Mouse (Mus musculus): Measurements from ENCODE around the gene Selenoh.

Selenoh gene

DNA sequence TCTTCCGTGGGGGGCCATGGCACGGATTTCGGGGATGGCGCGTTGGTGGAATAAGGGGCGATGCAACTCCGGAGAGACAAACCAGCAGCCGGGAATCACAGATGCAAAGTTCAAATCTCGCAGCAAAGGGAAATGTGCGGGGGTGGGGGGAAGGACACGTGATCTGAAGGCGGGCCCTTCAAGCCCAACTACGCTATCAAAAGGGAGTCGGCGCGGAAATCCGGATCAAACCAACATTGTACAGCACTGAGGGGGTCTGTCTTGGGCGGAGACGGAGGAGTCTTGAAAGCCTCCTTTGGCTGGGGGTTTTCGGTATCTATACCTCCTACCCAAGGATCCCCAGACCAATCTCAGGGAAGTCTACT is at the start of gene Selenoh:
Gene Selenoh (minus strand): TSS at position 202 of the 365 bp plus-strand sequence.
- peak; percentile 96 for DNase-seq (ENCODE audit: low read depth)

DNA sequence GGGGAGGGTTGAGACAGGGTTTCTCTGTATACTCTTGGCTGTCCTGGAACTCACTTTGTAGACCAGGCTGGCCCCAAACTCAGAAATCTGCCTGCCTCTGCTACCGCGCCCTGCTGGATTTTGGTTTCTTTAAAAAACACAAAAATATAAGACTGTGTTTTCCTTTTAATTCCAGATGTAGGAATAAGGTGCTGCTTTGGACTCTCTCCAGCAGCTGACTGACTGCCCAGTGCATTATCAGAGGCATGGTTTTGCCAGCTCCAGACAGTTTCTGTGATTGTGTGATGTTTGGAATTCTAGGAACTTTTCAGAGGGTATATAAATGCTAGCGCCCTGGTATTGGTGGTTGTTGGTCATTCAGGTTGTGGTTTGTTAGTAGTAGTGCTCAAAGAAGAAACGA is 46.8 kb upstream of the Selenoh start:
- no peak for DNase-seq (ENCODE audit: low read depth)

DNA sequence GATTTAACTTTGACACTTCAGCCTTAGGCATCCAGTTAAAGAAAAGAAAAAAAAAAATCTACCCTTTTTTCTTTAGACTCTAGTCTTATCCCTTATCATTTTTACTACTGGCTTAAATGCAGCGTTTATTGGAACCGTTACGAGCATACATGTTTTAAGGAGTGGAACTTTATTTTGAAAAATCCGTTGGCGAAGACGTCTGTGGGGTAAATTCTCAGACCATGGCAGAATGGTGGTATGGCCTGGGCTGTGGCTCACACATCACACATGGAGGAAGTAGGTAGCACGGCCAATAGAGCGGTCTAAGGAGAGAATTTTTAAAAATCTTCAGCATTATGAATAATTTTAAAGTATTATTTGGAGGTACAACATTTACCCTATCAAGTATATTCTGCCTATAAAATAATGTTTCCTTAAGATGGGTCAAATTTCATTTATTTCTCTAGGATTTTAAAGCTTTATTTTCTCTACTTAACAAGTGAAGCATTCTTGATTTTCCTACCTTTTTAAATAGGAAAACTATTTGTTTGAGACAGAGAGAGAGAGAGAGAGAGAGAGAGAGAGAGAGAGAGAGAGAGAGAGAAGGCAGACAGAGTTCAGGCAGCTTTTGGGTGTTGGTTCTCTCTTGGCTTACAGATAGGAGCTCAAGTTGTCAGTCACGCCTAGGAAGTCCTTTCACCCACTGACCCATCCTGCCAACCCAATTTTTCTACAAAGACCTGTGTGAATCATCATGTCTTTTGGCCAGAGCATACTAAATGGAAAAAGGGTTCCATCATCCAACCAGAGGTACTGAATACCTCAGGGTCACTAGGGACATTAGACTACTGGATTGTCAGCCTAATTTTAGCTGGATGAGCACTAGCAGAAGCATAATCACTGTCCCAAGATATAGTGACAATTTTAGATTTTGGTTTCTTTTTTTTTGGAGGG is 46.1 kb upstream of the Selenoh start:
- DNase-seq (ENCODE audit: low read depth), result peak; percentile 59

DNA sequence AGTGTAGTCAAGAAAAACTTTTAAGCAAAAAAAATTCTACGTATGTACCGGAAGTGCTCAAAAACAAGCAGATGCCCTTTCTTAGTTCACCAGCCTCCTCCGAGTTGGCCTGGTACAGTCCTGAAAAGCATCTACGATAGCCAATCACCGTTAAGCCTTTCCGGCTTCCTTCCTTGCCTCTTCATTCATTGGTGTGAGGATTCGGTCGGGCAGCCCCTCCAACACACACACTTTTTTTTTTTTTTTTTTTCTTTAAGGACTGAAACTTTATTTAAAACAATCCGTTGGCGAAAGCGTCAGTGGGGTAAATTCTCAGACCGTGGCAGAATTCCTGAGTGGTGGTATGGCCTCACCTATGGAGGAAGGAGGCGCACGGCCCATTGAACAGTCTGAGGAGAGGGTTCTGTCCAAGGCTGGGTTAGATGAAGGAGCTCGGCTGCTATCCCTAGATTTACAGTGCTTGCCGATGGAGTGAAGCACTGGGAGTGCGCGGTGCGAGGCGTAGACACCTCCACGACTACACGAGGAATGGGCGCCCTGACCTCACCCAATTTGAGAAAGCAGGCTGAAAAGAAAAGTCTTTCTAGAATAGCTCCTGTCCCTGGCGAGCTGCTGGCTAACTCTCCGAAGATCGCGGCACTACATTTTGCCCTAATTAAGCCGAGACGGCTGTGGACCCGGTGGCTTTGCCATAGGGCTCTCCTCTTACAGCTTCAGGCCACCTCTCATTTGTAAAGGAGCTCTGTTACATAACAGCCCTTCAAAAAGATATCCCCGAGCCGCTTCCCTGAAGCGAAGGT is 45.2 kb upstream of the Selenoh start:
- peak; percentile 99 for DNase-seq (ENCODE audit: low read depth)

DNA sequence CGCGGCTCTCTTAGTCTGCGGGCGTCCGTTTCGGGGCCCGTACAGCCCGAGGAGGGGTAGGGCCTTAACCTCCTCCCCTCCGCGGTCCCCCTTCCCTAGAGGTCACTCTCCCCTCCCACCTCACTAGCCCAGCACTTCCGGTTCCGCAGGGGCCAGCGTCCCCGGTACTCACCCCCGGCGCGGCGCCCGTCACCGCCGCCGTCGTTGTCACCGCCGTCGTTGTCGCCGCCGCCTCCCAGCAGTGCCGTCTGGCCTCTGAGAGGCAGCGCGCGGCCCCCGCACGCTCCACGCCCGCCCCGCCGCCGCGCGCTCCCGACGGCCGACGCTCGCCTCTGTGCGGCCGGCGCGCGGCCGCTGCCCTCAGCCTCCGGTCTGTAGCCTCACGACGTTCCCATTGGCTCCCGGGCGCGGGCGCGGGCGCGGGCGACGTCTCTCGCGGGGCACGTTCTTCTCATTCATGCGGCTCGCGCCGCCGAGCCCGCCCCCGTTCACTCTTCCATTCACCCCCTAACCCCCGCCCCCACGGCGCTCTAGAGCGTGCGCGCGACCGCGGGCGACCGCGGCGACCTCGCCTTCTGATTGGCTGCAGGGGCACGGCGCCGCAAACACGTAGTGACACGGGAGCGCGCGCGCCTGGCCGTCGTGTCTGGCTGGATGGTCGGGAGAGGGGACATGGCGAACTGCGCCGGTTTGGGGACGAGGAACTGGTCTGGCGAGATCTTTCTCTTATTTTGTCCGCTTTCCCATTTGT is 44.4 kb upstream of the Selenoh start, which contains the start of gene Zdhhc5:
Gene Zdhhc5 (minus strand): TSS at position 370 of the 751 bp plus-strand sequence.
- peak; percentile 98 for DNase-seq (ENCODE audit: low read depth)

DNA sequence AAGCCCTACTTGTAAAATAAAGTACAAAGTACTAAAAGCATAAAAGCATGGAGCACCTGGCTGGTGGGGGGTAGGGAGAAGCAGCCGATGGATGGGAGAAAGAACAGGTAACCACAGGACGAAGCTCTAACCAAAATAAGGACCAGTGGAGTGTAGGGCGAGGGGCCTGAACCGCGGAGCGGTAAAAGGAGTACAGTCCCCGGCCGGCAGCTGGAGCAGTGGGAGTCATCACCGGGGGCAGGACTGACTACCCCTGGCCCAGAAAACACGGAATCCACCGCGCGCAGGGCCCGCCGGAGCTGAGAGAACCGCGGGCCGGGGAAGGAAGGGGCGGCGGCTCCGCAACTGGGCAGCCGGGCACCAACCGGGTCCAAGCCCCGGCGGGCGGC is 43.8 kb upstream of the Selenoh start:
- no peak for DNase-seq (ENCODE audit: low read depth)

DNA sequence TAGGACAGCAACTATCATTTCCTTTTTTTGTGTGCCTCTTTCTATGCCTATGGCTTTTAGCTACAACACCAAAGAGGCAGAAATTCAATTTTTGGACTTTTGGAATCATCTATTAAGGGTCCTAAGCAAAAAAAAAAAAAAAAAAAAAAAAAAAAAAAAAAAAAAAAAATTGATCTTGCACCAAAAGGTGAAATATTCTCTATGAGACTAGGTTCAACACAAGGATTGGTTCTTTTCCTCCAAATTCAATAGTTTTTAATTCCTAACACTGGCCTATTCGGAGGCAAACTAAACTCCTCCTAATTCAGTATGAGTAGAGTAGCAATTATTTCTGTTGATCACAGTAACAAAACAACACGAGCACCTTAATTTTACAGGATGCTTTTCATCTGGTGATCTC is 41.3 kb upstream of the Selenoh start:
- DNase-seq (ENCODE audit: low read depth), result no peak

DNA sequence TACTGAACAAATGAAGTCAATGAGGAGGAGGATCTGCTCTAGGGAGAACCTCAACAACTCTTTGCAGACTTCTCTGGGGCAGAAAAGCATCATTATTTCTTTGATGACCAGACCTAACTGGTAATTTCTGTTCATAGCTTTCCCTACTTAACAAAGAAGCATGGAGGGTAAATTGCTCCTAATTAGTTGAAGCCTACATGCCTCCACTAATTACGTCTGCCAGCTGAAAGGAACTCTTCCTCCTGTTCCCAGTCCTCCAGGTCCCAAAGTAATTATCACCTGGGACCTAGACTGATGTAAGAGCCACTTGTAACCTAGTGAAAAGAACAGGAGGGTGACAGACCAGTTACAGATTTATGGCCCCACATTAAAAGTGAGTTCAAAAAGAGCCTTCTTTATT is 37.0 kb upstream of the Selenoh start:
- no peak for DNase-seq (ENCODE audit: low read depth)

DNA sequence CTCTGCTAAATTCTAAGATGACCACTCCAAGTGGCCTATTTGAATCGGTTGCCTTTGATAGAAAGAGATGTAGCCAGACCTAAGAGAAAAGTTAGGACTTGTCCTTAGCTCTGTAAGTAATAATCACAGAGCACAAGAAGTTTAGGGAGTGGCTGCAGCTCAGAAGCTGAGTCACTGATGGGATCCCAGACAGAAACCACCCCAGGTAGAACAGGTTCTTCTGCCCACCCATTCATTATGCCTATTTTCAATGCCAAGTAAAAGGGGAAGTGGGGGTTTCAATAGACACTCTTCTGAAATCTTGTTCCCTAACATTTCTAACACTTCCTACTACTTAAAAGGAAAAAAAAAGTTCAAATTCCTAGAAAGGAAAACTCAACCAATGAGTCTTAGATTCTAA is 34.7 kb upstream of the Selenoh start:
- peak; percentile 14 for DNase-seq (ENCODE audit: low read depth)

DNA sequence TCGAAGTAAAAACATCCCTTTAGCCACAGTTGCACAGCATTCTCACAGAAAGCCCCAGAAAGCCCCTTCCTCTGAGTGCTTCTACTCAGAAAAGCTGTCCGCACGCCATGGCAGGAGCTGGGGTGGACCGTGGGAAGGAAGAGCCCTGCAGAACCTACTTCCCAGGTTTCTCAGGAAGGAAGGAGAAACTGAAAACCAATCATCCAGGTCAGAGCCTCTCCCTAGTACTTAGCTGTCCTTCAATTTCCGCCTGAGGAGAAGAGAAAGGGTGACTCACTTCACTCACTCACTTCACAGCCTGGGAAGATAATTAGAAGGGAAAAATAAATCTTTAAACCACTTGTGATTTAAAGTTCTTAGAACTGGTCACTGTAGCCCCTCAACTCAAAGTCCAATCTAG is 33.8 kb upstream of the Selenoh start:
- no peak for DNase-seq (ENCODE audit: low read depth)

DNA sequence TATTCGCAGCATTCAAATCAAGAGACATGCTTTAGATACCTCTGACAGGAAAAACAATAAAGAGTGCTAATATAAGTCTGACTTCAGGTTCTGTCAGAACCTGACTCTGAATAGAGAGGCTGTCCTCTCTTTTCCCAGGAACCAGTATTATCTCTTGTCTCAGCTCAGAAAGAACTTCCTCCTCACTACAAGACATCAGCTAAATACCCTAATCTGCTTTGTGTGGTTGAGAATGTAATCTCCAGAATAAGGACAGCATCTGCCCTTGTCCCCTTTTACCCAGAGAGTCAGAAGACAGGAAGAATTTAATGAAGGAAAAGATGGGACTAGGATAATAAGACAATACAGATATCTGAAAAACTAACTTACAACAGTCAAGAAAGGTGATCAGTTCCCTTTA is 32.9 kb upstream of the Selenoh start:
- no peak for DNase-seq (ENCODE audit: low read depth)

DNA sequence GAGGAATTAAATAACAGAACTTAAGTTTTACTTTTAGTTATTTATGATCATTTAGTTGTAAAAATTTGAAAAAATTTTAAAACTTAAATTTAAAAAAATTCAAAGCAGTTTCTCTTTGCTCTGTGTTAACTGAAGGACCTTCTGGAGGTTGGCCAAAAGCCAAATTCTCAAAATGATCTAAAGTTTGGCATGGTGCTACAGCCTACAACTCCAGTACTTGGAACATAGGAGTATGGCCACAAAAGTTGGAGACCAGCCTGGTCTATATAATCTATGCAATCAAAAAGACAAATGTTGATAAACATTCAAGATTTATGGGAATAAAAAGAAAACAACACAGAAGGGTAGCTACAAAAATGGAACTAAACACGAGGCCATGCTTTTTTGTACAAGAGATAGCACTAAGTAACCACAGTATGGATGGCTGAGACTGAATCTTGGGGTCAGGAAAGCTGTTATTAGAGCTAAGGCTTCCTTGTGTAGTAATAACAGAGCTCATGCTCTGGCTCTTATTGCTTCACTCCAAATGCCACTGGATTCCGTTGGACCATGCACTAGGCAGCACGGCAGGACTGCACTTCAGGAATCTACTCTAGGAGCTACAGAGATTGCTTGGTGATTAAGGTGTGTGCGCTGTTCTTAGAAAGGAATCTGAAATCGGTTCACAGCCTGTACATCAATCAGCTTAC is 24.6 kb upstream of the Selenoh start:
- no peak for DNase-seq (ENCODE audit: low read depth)

DNA sequence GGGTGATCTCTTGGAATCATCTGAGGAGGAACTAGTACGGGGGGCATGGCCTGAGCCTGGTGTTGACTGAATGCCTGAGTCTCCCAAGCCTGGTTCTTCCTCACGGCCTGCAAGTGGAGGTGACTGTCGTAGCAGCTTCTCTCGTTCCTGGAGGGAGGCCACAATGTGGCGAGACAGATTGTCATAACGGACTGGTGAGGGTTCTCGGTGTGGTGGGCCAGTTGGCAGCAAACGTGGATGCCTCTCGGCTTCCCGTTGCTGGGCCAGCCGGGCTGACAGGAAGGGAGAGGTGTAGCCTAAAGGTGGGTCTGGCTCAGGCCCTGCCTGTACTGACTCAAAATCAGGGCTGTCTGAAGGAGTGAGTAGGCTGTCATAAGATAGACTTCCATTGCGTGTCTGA is 19.5 kb upstream of the Selenoh start:
- no peak for DNase-seq (ENCODE audit: low read depth)

DNA sequence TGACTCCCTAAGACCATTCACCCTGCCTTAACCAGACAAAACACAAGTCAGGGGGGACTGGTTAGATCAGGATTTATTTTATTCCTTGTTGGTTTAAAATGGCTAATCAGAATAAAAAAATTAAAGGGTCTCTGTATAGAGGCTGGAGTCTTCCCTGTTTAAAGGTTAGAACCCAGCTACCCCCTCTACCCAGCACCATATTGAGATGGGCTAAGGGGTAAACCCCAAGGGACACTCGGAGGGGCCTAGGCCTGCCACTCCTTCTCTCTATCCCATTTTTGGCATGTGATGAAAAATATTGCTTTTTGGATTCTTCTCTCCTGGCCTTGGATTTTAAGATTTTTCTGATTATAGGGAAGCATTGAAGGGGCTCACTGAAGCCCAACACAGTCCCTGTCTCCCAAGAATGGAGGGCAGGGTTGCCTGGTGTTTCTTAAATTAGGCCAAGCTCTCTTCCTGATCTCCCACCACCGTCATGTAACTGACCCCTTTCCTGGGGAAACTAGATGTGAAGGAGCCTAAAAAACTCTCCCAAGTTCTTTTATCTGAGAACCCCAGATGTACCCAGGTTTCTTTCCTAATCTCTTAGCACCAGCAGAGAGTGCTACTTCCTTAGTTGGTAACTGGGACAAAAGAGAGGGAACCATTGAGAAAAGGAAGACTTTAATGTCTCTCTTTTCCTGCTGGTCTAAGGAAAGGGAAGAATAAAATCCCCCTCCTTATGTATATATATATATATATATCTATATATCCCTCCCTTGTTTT is 17.7 kb upstream of the Selenoh start:
- no peak for DNase-seq (ENCODE audit: low read depth)

DNA sequence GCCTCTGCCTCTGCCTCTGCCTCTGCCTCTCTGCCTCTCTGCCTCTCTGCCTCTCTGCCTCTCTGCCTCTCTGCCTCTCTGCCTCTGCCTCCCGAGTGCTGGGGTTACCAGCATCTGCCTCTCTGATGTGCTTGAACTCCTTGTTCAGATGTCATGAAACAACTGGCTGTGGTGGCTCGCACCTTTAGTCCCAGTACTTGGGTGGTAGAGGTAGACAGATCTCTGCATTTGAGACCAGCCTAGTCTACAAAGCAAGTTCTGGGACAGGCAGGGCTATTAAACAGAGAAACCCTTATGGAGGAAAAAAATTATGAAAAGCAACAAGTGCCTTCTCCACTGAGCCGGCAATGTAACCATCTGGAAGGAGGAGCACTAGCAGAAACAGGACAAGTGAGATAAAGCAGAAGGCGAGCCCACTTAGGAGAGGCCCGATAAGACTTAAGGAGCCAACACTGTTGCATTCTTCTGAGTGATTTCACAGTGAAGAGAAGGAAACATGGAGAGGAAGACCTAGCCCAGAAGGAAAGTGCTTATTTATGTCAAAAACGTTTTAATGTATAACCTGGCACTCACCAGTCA is 12.1 kb upstream of the Selenoh start:
- DNase-seq (ENCODE audit: low read depth), result no peak

DNA sequence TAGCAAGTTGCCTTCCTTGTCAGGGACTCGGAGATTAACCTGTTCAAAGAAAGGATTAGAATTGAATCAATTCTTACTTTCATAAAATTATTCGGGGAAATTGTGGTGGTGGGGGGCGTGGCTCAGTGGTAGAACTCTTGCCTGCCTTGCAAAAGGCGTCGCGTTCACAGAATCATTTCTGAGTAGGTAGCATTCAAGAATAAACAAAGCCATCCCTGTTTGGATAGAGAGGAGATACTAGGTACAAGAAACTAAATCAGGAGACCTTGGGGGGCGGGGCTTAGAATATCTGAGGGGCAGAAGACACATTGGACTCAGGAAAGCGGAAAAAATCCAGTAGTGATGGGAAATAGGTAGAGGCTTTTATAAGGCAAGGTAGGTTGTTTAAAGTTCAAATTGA is 8.4 kb upstream of the Selenoh start, which contains the start of gene Tmx2:
Gene Tmx2 (minus strand): TSS at position 125 of the 400 bp plus-strand sequence.
- peak; percentile 16 for DNase-seq (ENCODE audit: low read depth)

DNA sequence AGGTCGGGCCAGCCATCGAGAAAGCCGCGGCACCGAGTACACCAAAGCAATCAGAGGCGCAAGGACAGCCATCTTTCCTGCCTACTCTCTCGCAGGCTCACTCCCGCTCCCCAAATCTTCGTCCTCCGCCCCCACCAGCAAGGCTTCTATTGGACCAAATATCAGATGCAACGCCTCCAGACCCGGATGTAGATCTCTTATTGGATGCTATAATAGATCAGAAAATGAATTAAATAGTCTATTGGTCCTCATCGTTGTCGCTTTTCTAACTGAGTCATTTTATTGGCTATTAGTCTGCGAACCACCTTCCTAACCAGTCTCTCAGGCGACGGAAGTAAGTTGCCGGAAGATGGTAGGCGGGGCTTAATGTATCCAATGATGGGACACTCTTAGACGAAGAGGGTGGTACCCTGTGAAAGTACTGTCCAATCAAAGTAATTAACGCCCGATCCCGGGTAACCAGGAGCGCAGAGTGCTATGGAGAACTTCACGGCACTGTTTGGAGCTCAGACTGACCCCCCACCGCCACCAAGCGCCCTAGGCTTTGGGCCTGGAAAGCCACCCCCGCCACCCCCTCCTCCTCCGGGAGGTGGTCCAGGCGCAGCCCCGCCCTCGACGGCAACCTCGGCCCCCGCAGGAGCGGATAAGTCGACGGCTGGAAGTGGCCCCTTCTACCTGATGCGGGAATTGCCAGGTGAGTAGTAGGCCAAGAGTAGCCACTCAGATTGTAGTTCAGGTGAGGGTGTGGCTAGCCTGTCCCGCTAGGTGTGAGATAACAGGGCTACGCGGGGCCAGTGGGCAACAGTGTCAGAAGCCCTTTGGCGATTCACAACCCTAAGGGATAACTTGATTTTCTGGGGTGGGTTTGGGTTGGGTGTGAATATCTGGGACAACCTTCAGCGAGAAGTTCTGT is 7.7 kb upstream of the Selenoh start, which contains the start of the genes Gm28635 and Med19:
Gene Gm28635 (minus strand): TSS at position 74 of the 913 bp plus-strand sequence.
Gene Med19 (plus strand): TSS at position 435 of the 913 bp plus-strand sequence.
- peak; percentile 100 for DNase-seq (ENCODE audit: low read depth)

DNA sequence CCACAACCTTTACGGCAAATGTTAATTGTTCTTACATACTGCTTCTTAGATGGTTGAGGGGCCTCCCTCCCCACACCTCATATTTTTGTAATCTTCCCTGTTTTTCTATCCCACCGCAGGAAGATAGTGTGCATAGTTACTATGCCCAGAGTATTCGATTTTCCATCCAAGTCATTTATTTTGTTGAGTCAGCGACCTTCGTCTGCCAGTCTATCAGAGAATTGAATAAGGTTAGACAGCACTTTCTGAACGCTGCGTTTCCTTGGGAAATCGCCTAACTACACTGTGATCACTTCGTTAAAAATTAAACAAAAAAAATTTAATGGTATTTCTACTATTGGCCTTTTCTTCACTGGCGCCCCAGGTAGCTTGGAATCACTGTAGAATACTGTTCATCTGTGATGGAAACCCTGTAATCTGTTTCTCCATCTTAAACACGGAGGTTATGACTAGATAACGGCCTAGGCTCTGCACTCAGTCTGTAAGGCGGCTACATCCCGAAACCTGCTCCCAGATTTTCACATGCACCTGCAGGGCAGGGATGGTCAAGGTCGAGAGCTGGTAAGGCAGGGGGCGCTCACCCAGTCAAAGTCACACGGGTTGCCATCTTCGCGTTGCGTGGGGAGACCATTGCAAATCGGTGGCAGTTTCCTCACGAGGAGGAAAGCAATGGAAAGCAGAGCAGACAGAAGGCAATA is 6.8 kb upstream of the Selenoh start:
- DNase-seq (ENCODE audit: low read depth), result peak; percentile 49

DNA sequence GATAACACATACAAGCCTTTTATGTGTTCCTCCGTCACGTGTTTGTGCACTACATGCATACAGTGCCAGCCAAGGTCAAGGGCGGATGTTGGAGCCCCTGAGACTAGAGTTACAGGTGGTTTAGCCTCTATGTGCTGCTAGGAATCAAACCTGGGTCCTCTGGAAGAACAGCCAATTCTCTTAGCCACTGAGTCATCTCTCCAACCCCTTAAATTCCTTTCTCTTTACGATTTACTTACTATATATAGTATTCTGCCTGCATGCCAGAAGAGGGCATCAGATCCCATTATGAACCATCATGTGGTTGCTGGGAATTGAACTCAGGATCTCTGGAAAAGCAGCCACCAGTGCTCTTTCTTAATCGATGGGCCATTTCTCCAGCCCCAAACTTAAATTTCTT is 965 bp upstream of the Selenoh start:
- peak; percentile 48 for DNase-seq (ENCODE audit: low read depth)

All from 416B (cell line).